In genomic region chr11:100297801-100298200, GRCm38 (mm10) we compare ENCODE assay signal across 8 mouse cellular contexts. TPM values are rescaled to one million over a fixed set of nuclear protein-coding genes. Genes with fewer than 3 reads are reported as not detected.
DNase-seq lines count a peak whose midpoint lies in the region; ATAC-seq and TF ChIP-seq lines count a peak whose summit lies in the region.

No protein-coding gene starts in this region.

- no peaks in the 10 kb centered on the region for H3K36me3 ChIP-seq in kidney, adult 2 months (ENCODE audit: control insufficient read depth, insufficient read depth, low read length)
- no peaks in the 10 kb centered on the region for H3K36me3 ChIP-seq in liver, embryonic 11.5 days (ENCODE audit: control insufficient read depth, insufficient read depth, low read length)
- no peaks in the 10 kb centered on the region for H3K36me3 ChIP-seq in stomach, embryonic 14.5 days (ENCODE audit: control insufficient read depth, insufficient read depth, low read length)

- H3K4me3 ChIP-seq in kidney, adult 2 months (ENCODE audit: insufficient read depth, low read depth, low read length) = no peak overlapping the region
- H3K4me3 ChIP-seq in liver, embryonic 11.5 days (ENCODE audit: low read depth, low read length) = no peak overlapping the region
- no peak overlapping the region for H3K4me3 ChIP-seq in stomach, embryonic 14.5 days (ENCODE audit: low read depth, low read length)

- H3K27me3 ChIP-seq in kidney, adult 2 months (replicated peaks; ENCODE audit: control insufficient read depth, insufficient read depth, low read length) = no peaks in the 10 kb centered on the region
- no peaks in the 10 kb centered on the region for H3K27me3 ChIP-seq in liver, embryonic 11.5 days (replicated peaks; ENCODE audit: control insufficient read depth, insufficient read depth, low read length)
- H3K27me3 ChIP-seq in stomach, embryonic 14.5 days (ENCODE audit: control insufficient read depth, insufficient read depth, low read length) = no peaks in the 10 kb centered on the region

- no peak overlapping the region for H3K9ac ChIP-seq in liver, embryonic 11.5 days (ENCODE audit: low read depth, low read length)
- no peak overlapping the region for H3K9ac ChIP-seq in stomach, embryonic 14.5 days (replicated peaks; ENCODE audit: low read depth, low read length)

- H3K9me3 ChIP-seq in liver, embryonic 11.5 days (ENCODE audit: control insufficient read depth, low read length) = no peaks in the 10 kb centered on the region
- no peaks in the 10 kb centered on the region for H3K9me3 ChIP-seq in stomach, embryonic 14.5 days (ENCODE audit: control insufficient read depth, low read depth, low read length)

- peak; percentile 61 for ATAC-seq in erythroid progenitor cell, adult 5-6 weeks (replicated peaks; ENCODE audit: low FRiP score, poor library complexity, severe bottlenecking)
- ATAC-seq in liver, embryonic 11.5 days (replicated peaks; ENCODE audit: low FRiP score) = no peak; the same call in 1 of the 2 replicates
- no peak for ATAC-seq in stomach, embryonic 14.5 days (ENCODE audit: insufficient number of reproducible peaks, insufficient read depth, low FRiP score, low read depth)

- peak overlapping the region; percentile 57 for H3K4me2 ChIP-seq in liver, embryonic 11.5 days
- H3K4me2 ChIP-seq in stomach, embryonic 14.5 days (replicated peaks; ENCODE audit: low read depth, low read length) = peak overlapping the region; percentile 32; the same call in 1 of the 2 replicates

- no peak overlapping the region for H3K27ac ChIP-seq in kidney, adult 2 months (ENCODE audit: insufficient read depth, low read depth, low read length)
- H3K27ac ChIP-seq in liver, embryonic 11.5 days (ENCODE audit: low read depth, low read length) = no peak overlapping the region
- no peak overlapping the region for H3K27ac ChIP-seq in stomach, embryonic 14.5 days (ENCODE audit: low read length)

- DNase-seq in kidney, adult 2 months = no peak
- no peak for DNase-seq in kidney, postnatal 25 days
- DNase-seq in ES-CJ7 (ENCODE audit: low read depth, low spot score) = peak; percentile 76
- no peak for DNase-seq in liver, embryonic 11.5 days (ENCODE audit: low spot score)
- DNase-seq in right cerebral cortex, postnatal 36 days (ENCODE audit: low spot score in 2 of 2) = no peak
- no peak for DNase-seq in kidney, postnatal 14 days

- 34% methylated on average over 5 of the region's 5 CpGs for WGBS in kidney, adult 2 months
- WGBS in liver, embryonic 11.5 days = 29% methylated on average over 5 of the region's 5 CpGs
- WGBS in stomach, embryonic 14.5 days = 25% methylated on average over 5 of the region's 5 CpGs

- TF ChIP-seq POLR2A in kidney, adult 2 months (IDR thresholded peaks at IDR 0.05; ENCODE audit: low read depth, low read length) = no peak

- no peaks in the 10 kb centered on the region for H3K4me1 ChIP-seq in kidney, adult 2 months (ENCODE audit: control insufficient read depth, insufficient read depth, low read length)
- H3K4me1 ChIP-seq in liver, embryonic 11.5 days (replicated peaks; ENCODE audit: control insufficient read depth, insufficient read depth, low read length) = no peaks in the 10 kb centered on the region
- 0 out of 2 replicates have a peak, but pooled peaks cover 5% of the 10 kb centered on the region for H3K4me1 ChIP-seq in stomach, embryonic 14.5 days (ENCODE audit: control insufficient read depth, insufficient read depth, low read length)

- peak; percentile 55 for TF ChIP-seq CTCF in kidney, adult 2 months (conservative IDR thresholded peaks at IDR 0.05; ENCODE audit: insufficient read depth, insufficient read length, low read depth, low read length)

RNA-seq across cellular contexts. Expression of gene Eif1, which starts 21.9 kb away (rescaled TPM):
- 116 and 173 TPM in 2 replicates for polyA plus RNA-seq in kidney, adult 2 months (2012; rRNA removed)
- 1,616 and 1,886 TPM in 2 replicates for total RNA-seq in erythroid progenitor cell, adult 5-6 weeks (2015; ENCODE audit: low replicate concordance)
- total RNA-seq in erythroid progenitor cell, adult 5-6 weeks (2017; ENCODE audit: low replicate concordance) = 389 and 952 TPM in 2 replicates
- polyA plus RNA-seq in liver, embryonic 11.5 days (2014; fragmentation: Nextera tagmentation; extraction: Ambion mirVana) = 2,121 and 2,222 TPM in 2 replicates
- 2,030 and 2,105 TPM in 2 replicates for polyA plus RNA-seq in stomach, embryonic 14.5 days (2014; fragmentation: Nextera tagmentation; extraction: Ambion mirVana)

RNA-seq across cellular contexts. Expression of gene Krt42, which starts 28.1 kb away (rescaled TPM):
- not detected in 2 replicates for polyA plus RNA-seq in kidney, adult 2 months (2012; rRNA removed)
- not detected in 2 replicates for total RNA-seq in erythroid progenitor cell, adult 5-6 weeks (2015; ENCODE audit: low replicate concordance)
- not detected in 2 replicates for total RNA-seq in erythroid progenitor cell, adult 5-6 weeks (2017; ENCODE audit: low replicate concordance)
- polyA plus RNA-seq in liver, embryonic 11.5 days (2014; fragmentation: Nextera tagmentation; extraction: Ambion mirVana) = not detected in 2 replicates
- polyA plus RNA-seq in stomach, embryonic 14.5 days (2014; fragmentation: Nextera tagmentation; extraction: Ambion mirVana) = not detected in 2 replicates

RNA-seq across cellular contexts. Expression of gene Gast, which starts 36.4 kb away (rescaled TPM):
- not detected in 2 replicates for polyA plus RNA-seq in kidney, adult 2 months (2012; rRNA removed)
- total RNA-seq in erythroid progenitor cell, adult 5-6 weeks (2015; ENCODE audit: low replicate concordance) = not detected in 2 replicates
- total RNA-seq in erythroid progenitor cell, adult 5-6 weeks (2017; ENCODE audit: low replicate concordance) = not detected in 2 replicates
- not detected in 2 replicates for polyA plus RNA-seq in liver, embryonic 11.5 days (2014; fragmentation: Nextera tagmentation; extraction: Ambion mirVana)
- 6.9 and 13.2 TPM in 2 replicates for polyA plus RNA-seq in stomach, embryonic 14.5 days (2014; fragmentation: Nextera tagmentation; extraction: Ambion mirVana)

RNA-seq across cellular contexts. Expression of gene Krt17, which starts 37.0 kb away (rescaled TPM):
- 0.08 TPM in 1 of 2 replicates, not detected in the other for polyA plus RNA-seq in kidney, adult 2 months (2012; rRNA removed)
- not detected in 2 replicates for total RNA-seq in erythroid progenitor cell, adult 5-6 weeks (2015; ENCODE audit: low replicate concordance)
- total RNA-seq in erythroid progenitor cell, adult 5-6 weeks (2017; ENCODE audit: low replicate concordance) = not detected in 2 replicates
- polyA plus RNA-seq in liver, embryonic 11.5 days (2014; fragmentation: Nextera tagmentation; extraction: Ambion mirVana) = 0.32 and 0.42 TPM in 2 replicates
- polyA plus RNA-seq in stomach, embryonic 14.5 days (2014; fragmentation: Nextera tagmentation; extraction: Ambion mirVana) = 26.7 and 30.7 TPM in 2 replicates

RNA-seq across cellular contexts. Expression of gene Krt16, which starts 49.1 kb away (rescaled TPM):
- not detected in 2 replicates for polyA plus RNA-seq in kidney, adult 2 months (2012; rRNA removed)
- total RNA-seq in erythroid progenitor cell, adult 5-6 weeks (2015; ENCODE audit: low replicate concordance) = not detected in 2 replicates
- total RNA-seq in erythroid progenitor cell, adult 5-6 weeks (2017; ENCODE audit: low replicate concordance) = not detected in 2 replicates
- not detected in 2 replicates for polyA plus RNA-seq in liver, embryonic 11.5 days (2014; fragmentation: Nextera tagmentation; extraction: Ambion mirVana)
- polyA plus RNA-seq in stomach, embryonic 14.5 days (2014; fragmentation: Nextera tagmentation; extraction: Ambion mirVana) = 0.22 and 0.38 TPM in 2 replicates

Comparison
In these comparisons a context has a peak if more than half of its experiments do, and no peak if none do; other contexts are left out.
1. RNA of gene Eif1, which starts 21.9 kb away (polyA plus RNA-seq): 2,121 to 2,222 TPM in liver, embryonic 11.5 days and 2,030 to 2,105 TPM in stomach, embryonic 14.5 days; 116 to 173 TPM in kidney, adult 2 months; every median in the first group is over 10 times any median in the second.